Mouse (Mus musculus) frontal cortex, postnatal 10 days (tissue): ENCODE data around the gene Tmem210.
"Not testable (repeated sequence)": the region's sequence is repeated elsewhere in the genome, so short reads cannot be mapped to it uniquely, and the experiment has no call there.

Source experiments
- DNase-seq, 2 experiments: peaks; one replicate each; pipeline ENCODE4 v3.0.0; 2022; ENCODE audit warnings: low spot score in 2 of 2, mixed read lengths in 1 of 2

The Tmem210 gene

GRCm38 (mm10) chr2:25287927-25288649 is at the start of gene Tmem210:
TSS of gene Tmem210 (plus strand) at chr2:25288145.
- peak in 1 of 2 experiments; percentile 22 for DNase-seq

DNA sequence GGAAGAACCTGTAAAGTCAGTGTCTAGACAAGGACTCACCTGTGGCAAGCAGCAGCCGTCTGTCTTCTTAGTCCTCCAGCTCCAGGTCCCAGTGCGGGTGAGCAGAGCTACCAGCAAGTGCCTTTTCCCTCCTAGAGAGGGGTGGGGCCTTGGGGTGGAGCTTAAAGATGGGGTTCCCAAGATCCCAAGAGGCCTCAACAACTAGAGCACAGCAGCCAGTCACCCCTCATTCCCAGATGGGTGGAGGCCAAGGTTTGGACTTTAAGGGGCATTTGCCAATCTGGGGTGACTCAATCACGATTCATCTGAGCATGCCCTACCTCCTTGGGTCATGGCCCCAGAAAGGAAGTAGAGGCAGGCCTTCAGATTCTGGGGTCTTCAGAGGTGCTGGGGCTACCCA is 48.2 kb upstream of the Tmem210 start:
- DNase-seq, result no peak

DNA sequence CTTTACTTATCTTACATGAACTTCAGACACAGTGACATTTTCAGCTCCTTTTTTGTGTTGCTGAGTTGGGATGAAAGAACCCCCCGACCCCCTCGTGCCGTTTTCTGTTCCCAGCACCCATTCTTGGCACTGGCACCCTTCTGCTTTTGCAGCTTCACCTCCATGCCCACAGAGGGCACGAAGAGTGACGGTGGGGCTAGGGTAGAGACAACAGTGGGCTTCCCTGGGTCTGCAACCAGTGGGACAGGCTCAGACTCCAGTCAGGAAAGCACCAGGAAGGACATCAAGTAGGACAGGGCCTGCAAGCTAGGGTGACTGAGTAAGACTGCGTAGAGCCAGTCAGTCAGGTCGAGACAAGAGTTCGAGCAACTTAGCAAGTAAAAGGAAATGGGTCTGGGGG is 47.6 kb upstream of the Tmem210 start:
- DNase-seq, result no peak

GRCm38 (mm10) chr2:25240723-25241437 is 47.1 kb upstream of the Tmem210 start:
- DNase-seq, result peak in 1 of 2 experiments; percentile 66

- DNase-seq, result no peak
These were observed 46.5 kb upstream of the Tmem210 start for GRCm38 (mm10) chr2:25241438-25241775.

- peak in 1 of 2 experiments; percentile 49 for DNase-seq
These were observed 45.8 kb upstream of the Tmem210 start, which contains the start of the genes Rnf208 and Cysrt1 for GRCm38 (mm10) chr2:25242101-25242506. TSS of gene Rnf208 (plus strand) at chr2:25242255. TSS of gene Cysrt1 (minus strand) at chr2:25242452.

DNA sequence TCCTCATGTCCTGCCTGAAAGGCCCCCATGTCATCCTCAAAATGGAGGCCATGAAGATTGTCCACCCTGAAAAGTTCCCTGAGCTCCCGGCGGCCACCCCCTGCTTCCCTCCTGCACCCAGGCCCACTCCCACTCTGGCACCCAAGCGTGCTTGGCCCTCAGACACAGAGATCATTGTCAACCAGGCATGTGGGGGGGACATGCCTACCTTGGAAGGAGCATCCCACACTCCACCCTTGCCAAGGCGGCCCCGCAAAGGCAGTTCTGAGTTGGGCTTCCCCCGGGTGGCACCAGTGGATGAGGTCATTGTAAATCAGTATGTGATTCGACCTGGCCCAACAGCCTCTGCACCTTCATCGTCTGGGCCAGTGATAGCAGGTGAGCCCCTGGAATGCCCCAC is 44.6 kb upstream of the Tmem210 start:
- DNase-seq, result no peak

DNA sequence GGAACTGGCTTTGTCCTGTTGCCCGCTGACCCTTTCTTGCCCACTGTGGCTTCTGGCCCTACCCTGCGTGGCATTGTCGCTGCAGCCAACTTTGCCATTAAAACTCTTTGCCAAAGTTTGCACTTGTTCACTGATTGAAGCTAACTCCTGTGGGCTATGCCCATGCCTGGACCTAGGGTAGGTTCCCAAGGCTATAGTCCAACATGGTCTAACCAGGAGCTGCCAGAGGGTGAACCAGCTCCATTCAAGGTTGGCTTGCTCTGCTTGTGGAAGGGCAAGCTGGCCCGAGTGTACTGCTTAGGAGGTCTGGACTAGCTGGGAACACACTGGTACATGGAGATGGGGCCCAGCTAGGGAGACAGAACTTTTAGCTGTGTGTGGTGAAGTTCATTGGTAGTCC is 43.8 kb upstream of the Tmem210 start:
- DNase-seq, result no peak

- DNase-seq, result no peak
These were observed 41.5 kb upstream of the Tmem210 start, which contains the start of gene AL732309.1 for GRCm38 (mm10) chr2:25246183-25247072. TSS of gene AL732309.1 (minus strand) at chr2:25246863.

- no peak for DNase-seq
These were observed 35.6 kb upstream of the Tmem210 start for GRCm38 (mm10) chr2:25252331-25252730.

DNA sequence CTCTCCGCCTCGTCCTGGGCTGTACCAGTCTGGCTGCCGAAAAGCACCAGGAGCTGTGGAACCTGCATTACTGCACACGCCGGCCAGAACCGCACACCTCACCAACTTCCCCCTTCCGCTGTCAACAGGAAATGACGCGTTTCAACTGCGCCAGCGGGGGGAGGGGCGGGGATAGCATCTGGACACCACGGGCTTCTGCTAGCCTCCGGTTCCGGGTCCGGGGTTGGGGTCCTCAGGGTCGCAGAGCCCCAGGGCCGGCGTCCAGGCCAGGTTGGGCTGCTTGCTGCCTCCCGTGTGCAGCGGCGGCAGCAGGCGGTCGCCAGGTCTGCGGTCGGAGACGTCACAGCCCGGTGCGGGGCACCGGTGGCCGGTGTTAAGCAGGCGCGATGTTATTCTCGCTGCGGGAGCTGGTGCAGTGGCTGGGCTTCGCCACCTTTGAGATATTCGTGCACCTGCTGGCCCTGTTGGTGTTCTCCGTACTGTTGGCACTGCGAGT is 32.6 kb upstream of the Tmem210 start, which contains the start of gene Tmem203:
Gene Tmem203, plus strand, starts transcription at position 156 of the 496 bp plus-strand sequence.
- DNase-seq, result peak; percentile 77 to 83

DNA sequence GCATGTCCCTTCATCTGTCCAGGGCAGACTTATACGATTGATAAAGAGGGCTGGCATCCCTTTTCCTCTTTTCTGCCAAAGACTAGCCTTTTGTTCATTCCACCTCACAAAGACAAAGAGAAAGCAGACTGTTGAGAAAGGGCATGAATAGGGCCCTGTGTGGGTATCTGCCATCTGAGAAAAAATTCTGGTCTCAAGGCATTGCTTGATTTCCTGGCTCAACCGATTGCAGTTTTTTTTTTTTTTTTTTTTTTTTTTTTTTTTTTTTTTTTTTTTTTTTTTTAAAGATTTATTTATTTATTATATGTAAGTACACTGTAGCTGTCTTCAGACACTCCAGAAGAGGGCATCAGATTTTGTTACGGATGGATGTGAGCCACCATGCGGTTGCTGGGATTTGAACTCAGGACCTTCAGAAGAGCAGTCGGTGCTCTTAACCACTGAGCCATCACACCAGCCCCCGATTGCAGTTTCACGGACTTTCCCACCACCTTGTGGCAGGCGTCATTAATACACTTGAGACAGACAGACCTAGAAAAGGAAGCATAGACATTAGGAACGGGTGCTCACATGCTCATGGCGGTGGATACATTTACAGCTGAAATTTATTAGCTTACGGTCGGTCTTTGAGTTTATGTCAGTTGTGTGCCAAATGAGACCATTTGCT is 31.4 kb upstream of the Tmem210 start:
- not testable (repeated sequence) for DNase-seq

- DNase-seq, result not testable (repeated sequence)
These were observed 30.7 kb upstream of the Tmem210 start for GRCm38 (mm10) chr2:25257250-25257649.

DNA sequence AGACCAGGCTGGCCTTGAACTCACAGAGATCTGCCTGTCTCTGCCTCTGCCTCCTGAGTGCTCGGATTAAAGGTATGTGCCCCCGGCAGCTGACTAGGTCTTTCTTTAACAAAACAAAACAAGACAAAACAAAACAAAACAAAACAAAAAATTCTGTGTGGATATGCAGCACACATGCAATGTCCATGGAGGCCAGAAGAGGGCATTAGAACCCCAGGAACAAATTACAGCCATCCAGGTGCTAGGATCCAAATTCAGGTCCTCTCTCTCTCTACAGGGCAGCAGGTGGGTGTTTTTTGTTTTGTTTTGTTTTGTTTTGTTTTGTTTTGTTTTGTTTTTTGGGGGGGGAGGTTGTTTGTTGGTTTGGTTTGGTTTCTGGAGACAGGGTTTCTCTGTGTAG is 29.1 kb upstream of the Tmem210 start:
- no peak for DNase-seq

- DNase-seq, result peak in 1 of 2 experiments; percentile 8
These were observed 26.1 kb upstream of the Tmem210 start for GRCm38 (mm10) chr2:25261870-25262269.

- peak; percentile 91 to 95 for DNase-seq
These were observed 25.6 kb upstream of the Tmem210 start, which contains the start of gene Tprn for GRCm38 (mm10) chr2:25262291-25262767. TSS of gene Tprn (plus strand) at chr2:25262618.

DNA sequence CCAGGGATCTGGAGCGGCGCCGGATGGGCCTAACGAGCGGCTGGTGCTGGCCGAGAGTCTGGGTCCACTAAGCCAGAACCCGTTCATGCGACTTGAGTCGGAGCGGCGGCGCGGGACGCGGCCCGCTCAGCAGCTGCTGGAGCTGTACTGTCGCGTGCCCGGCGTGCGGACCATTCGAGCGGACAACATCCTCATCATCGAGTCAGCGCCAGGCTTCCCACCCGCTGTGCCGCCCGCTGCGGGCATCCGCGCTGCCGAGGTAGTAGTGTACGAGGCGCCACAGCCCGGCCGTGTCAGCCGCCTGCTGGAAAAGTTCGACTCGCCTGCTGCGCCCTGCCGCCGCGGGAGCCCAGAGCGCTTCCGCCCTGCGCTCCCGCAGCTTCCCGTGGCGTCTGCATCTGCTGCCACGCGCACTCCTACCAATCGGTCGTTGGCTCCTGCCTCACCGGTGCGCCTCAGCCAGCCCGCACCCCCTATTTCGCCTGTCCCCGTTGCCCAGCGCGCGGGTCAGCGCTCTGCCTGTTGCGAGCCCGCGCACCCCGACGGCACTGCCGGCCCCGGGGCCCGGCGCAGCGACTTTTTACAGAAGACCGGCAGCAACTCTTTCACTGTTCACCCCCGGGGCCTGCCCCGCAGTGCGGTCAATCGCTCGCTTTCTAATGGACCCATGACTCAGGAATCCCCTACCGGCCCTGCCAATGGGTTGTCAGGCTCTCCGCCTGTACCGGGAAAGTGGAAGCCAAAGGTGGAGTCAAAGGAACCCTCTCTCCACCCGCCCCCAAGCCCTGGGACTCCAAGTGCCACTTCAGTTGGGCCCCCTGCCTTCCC is 24.9 kb upstream of the Tmem210 start:
- DNase-seq, result peak in 1 of 2 experiments; percentile 22

GRCm38 (mm10) chr2:25263623-25264285 is 24.2 kb upstream of the Tmem210 start:
- peak in 1 of 2 experiments; percentile 10 for DNase-seq

- DNase-seq, result no peak
These were observed 23.7 kb upstream of the Tmem210 start for GRCm38 (mm10) chr2:25264286-25264660.
